Mouse (Mus musculus) midbrain, embryonic 14.5 days (tissue): ENCODE measurements around the gene Ccdc63. TPM values are rescaled to one million over a fixed set of nuclear protein-coding genes. Genes with fewer than 3 reads are reported as not detected.

Experiments
- ATAC-seq: fragments of 200-750 bp; cut with Nextera tagmentation; 2 replicates; pipeline ENCODE4 v1.8.0; 2017; ENCODE audit warnings: moderate number of reproducible peaks, moderate library complexity; ENCODE audit not compliant: low FRiP score, low TSS enrichment
- DNase-seq: peaks from one replicate; pipeline ENCODE4 v3.0.0-alpha.2; 2015
- H3K27ac ChIP-seq: fragments of 300-500 bp; sonication (generic); replicated peaks from 2 replicates; pipeline ENCODE4 v1.5.1; 2014; ENCODE audit warnings: mild to moderate bottlenecking, low read depth, low read length, moderate library complexity
- H3K27me3 ChIP-seq: fragments of 300-500 bp; sonication (generic); 2 replicates; pipeline ENCODE4 v1.6.1; 2014; ENCODE audit warnings: low read length, control low read depth, mixed read lengths; ENCODE audit not compliant: control insufficient read depth, insufficient read depth
- H3K36me3 ChIP-seq: fragments of 300-500 bp; sonication (generic); 2 replicates; pipeline ENCODE4 v1.6.1; 2014; ENCODE audit warnings: low read length, control low read depth; ENCODE audit not compliant: control insufficient read depth, insufficient read depth
- H3K4me1 ChIP-seq: fragments of 300-500 bp; sonication (generic); 2 replicates; pipeline ENCODE4 v1.6.1; 2014; ENCODE audit warnings: mild to moderate bottlenecking, antibody characterized with exemption, low read length, control low read depth; ENCODE audit not compliant: control insufficient read depth, insufficient read depth
- H3K4me2 ChIP-seq: fragments of 300-500 bp; sonication (generic); 2 replicates; pipeline ENCODE4 v1.6.1; 2014; ENCODE audit warnings: mild to moderate bottlenecking, low read length, moderate library complexity
- H3K4me3 ChIP-seq: fragments of 300-500 bp; sonication (generic); replicated peaks from 2 replicates; pipeline ENCODE4 v1.5.1; 2014; ENCODE audit warnings: low read depth, low read length
- H3K9ac ChIP-seq: fragments of 300-500 bp; sonication (generic); replicated peaks from 2 replicates; pipeline ENCODE4 v1.6.1; 2014; ENCODE audit warnings: mild to moderate bottlenecking, low read length, moderate library complexity
- H3K9me3 ChIP-seq: fragments of 300-500 bp; sonication (generic); 2 replicates; pipeline ENCODE4 v1.6.1; 2016; ENCODE audit warnings: low read length, control low read depth, mixed read lengths; ENCODE audit not compliant: control insufficient read depth
- WGBS: fragments of 180-500 bp; shearing (Covaris S2); extraction: QIAGEN DNeasy Blood & Tissue Kit; methylation state at CpG from one replicate; pipeline ENCODE4 v1.1.7; 2014; 5-methylcytosine and 5-hydroxymethylcytosine counted together
- polyA plus RNA-seq: library from polyadenylated mRNA; unstranded; fragments of >200 nt; fragmentation: Nextera tagmentation; extraction: Ambion mirVana; gene quantifications from 2 replicates; pipeline ENCODE4 v1.2.1, GENCODE M21; 2014

The Ccdc63 gene
- polyA plus RNA-seq, 1 experiment from 2014 or later, result not detected

DNA sequence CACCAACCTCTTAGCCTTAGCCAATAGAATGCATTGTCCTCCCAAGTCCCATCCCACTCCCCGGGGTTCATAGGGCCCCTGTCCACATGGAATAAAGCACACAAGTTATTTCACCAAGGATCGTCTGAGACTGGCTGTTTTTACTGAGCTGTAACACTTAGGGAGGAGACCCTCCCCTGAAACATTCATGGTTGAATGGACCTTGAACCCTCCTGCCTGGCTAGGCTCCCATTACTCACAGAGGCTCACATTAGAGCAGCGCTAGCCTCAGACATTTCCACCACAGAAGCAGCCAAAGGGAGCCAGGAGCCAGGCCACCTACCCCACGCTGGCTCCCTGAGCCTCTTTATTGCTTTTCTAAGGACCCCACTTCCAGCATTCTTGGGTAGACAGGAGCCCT is 63.4 kb downstream of the Ccdc63 start:
- DNase-seq (no peak), ATAC-seq (no peak)
- 76% methylated on average over 4 of the region's 4 CpGs for WGBS
- no peak overlapping the region for H3K4me2 ChIP-seq
- no peak overlapping the region for H3K4me3 ChIP-seq
- no peak overlapping the region for H3K27ac ChIP-seq
- H3K27me3 ChIP-seq, result no peaks in the 10 kb centered on the region
- H3K36me3 ChIP-seq, result no peaks in the 10 kb centered on the region
- no peaks in the 10 kb centered on the region for H3K9me3 ChIP-seq
- H3K4me1 ChIP-seq, result no peaks in the 10 kb centered on the region
- no peak overlapping the region for H3K9ac ChIP-seq

DNA sequence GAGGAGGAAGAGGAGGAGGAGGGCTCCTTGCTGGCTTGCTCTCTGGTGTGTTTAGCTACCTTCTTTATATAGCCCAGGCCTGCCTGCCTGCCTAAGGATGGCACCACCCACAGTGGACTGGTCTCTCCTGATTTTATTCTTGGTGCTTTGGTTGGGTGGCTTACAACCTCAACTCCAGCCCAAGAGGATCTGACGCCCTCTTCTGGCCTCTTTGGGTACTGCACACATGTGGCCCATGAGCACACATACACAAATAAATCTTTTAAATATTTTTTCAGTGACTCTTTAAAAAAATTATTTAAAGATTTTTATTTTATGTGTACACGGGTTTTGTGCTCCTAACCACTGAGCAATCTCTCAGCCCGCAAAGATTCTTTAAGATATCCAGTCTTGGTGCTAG is 64.9 kb downstream of the Ccdc63 start:
- H3K27me3 ChIP-seq, result no peaks in the 10 kb centered on the region
- no peak overlapping the region for H3K4me2 ChIP-seq
- WGBS, result 60% methylated on average over 3 of the region's 3 CpGs
- H3K4me3 ChIP-seq, result no peak overlapping the region
- ATAC-seq (no peak), DNase-seq (no peak)
- H3K27ac ChIP-seq, result no peak overlapping the region
- H3K4me1 ChIP-seq, result no peaks in the 10 kb centered on the region
- no peaks in the 10 kb centered on the region for H3K9me3 ChIP-seq
- no peak overlapping the region for H3K9ac ChIP-seq
- H3K36me3 ChIP-seq, result no peaks in the 10 kb centered on the region

DNA sequence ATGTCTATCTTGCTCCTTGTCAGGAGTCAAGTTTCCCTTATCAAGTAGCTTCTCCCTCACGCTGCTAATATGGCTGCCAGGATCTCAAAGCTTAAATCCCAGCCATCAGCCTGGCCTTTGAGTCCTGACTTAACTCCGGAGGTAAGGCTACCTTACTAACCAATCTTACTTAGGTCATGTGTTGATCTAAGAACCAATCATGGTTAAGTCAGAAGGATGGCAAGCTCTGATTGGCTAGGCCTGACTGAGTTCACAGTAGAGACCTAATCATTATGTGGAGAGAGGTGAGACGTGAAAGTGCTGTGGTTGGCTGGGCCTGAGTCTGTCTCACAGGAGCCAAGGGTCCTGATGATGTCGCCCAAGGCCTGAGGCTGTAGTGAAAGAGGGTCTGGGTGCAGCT is 68.6 kb downstream of the Ccdc63 start:
- Histone ChIP-seq H3K27ac (no peak overlapping the region), H3K4me1 (no peaks in the 10 kb centered on the region), H3K9me3 (no peaks in the 10 kb centered on the region), H3K36me3 (no peaks in the 10 kb centered on the region), H3K27me3 (no peaks in the 10 kb centered on the region), H3K4me3 (no peak overlapping the region), H3K9ac (no peak overlapping the region), H3K4me2 (no peak overlapping the region)
- no peak for ATAC-seq
- WGBS, result 78% methylated on average over 4 of the region's 4 CpGs
- no peak for DNase-seq

DNA sequence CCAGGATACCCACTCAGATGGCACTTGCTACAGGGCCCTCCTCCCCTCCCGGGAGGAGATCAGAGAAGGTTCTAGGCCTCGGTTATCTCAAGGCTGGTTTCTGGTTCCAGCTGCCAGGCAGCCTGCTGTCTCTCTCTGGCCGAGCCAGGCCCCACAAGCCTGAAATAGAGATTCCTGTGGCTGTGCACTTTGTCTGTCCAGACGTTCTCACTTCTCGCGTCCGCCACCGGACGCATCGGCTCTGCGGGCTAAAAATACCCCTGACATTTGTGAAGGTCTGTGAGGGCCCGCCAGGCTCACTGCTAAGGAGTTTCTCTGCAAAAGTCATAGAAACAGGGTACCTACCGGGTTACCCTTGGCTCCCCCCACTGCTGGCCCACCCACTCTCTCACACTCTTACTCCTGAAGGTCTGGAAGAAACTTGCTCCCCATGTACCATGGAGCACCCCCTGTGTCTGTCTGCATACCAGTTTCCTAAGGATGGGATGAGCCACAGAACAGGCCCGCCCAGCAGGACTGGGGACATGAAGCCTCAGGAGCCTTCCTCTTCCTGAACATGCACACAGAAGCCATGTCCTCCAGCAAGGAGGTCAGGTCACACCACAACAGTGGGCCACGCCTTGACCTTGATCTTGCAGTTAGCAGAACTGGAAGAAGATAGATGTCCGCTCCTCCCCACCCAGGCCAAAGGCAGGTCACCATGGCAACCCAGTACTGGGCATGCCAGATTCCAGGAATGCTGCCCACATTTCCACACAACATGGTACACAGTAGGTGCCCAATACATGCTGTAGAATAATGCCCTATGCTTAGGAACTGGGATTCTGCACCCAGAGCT is 69.4 kb downstream of the Ccdc63 start:
- Histone ChIP-seq H3K36me3 (no peaks in the 10 kb centered on the region), H3K27ac (no peak overlapping the region), H3K9me3 (no peaks in the 10 kb centered on the region), H3K4me3 (no peak overlapping the region), H3K27me3 (no peaks in the 10 kb centered on the region), H3K4me2 (no peak overlapping the region), H3K4me1 (no peaks in the 10 kb centered on the region), H3K9ac (no peak overlapping the region)
- no peak for DNase-seq
- WGBS, result 85% methylated on average over 16 of the region's 16 CpGs
- no peak for ATAC-seq

DNA sequence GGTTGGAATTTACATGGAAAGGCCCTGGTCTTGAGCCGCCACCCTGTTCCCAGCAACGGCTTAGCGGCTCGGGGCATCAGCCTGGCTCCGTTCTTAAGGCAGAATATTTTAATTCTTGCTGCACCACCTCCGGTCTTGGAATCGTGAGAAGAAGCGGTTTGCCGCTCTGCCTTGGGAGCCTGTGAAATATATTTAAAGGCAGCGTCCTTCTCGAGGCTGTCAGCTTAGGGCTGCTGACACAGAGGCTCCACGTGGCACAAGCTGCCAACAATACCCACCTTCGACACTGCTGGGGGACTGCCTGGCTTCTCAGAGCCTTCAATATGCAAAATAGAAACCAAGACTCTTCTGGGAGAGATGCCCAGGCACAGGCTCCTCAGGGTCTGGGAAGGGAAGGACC is 72.1 kb downstream of the Ccdc63 start:
- H3K27ac ChIP-seq, result no peak overlapping the region
- WGBS, result 68% methylated on average over 13 of the region's 13 CpGs
- H3K9ac ChIP-seq, result no peak overlapping the region
- no peaks in the 10 kb centered on the region for H3K36me3 ChIP-seq
- H3K4me3 ChIP-seq, result no peak overlapping the region
- no peaks in the 10 kb centered on the region for H3K27me3 ChIP-seq
- H3K9me3 ChIP-seq, result no peaks in the 10 kb centered on the region
- ATAC-seq, result no peak
- no peak overlapping the region for H3K4me2 ChIP-seq
- DNase-seq, result no peak
- H3K4me1 ChIP-seq, result no peaks in the 10 kb centered on the region

DNA sequence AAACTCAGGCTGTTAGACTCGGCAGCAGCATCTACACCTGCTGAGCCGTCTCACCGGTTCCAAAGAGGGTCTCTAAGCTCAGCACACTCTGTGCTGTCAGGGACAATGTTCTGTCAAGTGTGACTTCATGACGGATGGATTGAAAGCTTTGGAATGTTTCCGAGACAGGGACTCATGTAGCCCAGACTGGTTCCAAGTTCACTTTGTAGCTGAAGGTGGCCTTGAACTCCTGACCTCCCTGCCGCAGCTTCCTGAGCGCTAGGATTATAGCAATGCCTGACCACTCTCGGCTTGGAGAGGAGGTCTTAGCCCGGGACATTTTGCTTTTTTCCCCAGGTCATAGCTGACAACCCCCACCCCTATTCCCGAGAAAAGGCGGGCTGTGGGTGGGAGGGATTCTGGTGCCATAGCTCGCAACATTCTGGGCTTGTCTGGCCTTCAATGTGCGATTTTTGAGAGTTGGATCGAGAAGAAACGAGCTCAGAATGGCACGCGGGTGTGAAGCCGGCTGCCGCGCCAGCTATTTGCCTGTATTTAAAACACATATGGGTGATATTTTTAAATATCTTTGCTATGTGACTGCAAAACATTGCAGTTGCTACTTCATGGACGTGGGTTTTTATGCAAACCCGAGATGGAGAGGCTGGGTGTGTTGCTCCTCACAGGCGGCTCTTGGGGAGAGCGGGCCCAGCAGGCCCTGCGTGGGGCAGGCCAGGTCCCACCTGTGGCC is 77.3 kb downstream of the Ccdc63 start:
- WGBS, result 74% methylated on average over 25 of the region's 25 CpGs
- H3K4me3 ChIP-seq, result no peak overlapping the region
- no peak for DNase-seq

DNA sequence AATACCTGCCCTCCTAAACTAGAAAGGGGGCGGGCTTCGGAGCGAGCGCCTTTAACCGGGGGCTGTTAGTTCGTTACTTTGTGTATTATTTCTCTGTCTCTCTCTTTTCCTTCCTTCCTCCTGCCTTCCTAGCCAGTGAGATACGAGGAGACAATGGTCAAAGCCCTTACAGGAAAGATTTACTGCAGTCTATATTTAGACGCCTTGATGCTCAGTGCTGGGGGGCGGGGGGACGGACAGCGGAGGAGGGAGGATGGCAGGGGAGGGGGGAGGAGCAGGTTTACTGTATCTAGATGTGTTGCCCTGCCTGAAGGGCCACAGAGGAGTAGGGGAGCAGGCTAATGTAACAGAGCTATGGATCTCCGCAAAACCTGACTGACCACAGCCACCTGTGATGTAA is 78.1 kb downstream of the Ccdc63 start:
- Histone ChIP-seq H3K27ac (no peak overlapping the region), H3K4me2 (no peak overlapping the region), H3K27me3 (no peaks in the 10 kb centered on the region), H3K4me3 (no peak overlapping the region), H3K9ac (no peak overlapping the region), H3K4me1 (no peaks in the 10 kb centered on the region), H3K36me3 (no peaks in the 10 kb centered on the region), H3K9me3 (peaks cover 2% of the 10 kb centered on the region; the same call in 1 of the 2 replicates)
- WGBS, result 34% methylated on average over 12 of the region's 12 CpGs
- ATAC-seq (no peak), DNase-seq (no peak)

More for the DNA sequence above, 77.3 kb downstream of the Ccdc63 start:
- no peak overlapping the region for H3K27ac ChIP-seq
- H3K9ac ChIP-seq, result no peak overlapping the region
- no peak overlapping the region for H3K4me2 ChIP-seq
- H3K36me3 ChIP-seq, result no peaks in the 10 kb centered on the region
- no peaks in the 10 kb centered on the region for H3K27me3 ChIP-seq
- H3K9me3 ChIP-seq, result no peaks in the 10 kb centered on the region
- no peak for ATAC-seq
- H3K4me1 ChIP-seq, result no peaks in the 10 kb centered on the region

DNA sequence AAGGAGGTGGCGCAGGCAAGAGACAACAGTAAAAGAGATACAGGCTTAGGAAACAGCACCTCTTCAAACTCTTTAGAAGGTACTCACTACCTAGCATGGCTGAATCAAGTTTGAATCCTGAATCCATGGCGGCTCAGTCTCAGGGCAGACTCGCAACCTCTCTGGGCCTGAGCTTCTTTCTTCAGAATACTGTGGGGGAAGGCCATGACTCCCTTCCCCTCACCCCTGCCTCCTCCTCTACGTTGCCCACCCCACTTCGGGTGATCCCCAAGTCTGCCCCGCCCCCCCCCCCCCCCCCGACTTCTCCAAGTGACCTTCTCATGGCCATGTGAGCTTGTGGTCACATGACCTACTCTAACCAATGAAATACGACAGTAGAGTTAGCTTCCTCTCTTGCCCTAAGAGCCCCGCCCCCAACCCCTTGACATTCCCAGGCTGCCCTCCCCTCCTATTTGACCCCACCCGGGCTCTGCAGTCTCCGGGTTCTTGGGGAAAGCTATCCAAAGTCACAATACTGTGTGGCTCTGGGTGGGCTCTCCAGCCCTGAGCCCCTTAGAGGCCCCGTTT is 79.8 kb downstream of the Ccdc63 start:
- DNase-seq, result no peak
- no peak for ATAC-seq
- Histone ChIP-seq H3K27ac (no peak overlapping the region), H3K27me3 (no peaks in the 10 kb centered on the region), H3K36me3 (no peaks in the 10 kb centered on the region), H3K4me1 (no peaks in the 10 kb centered on the region), H3K4me3 (no peak overlapping the region), H3K9me3 (peaks cover 6% of the 10 kb centered on the region; the same call in 1 of the 2 replicates), H3K4me2 (no peak overlapping the region), H3K9ac (no peak overlapping the region)
- 17% methylated on average over 11 of the region's 12 CpGs for WGBS
